Mouse (Mus musculus) forebrain, postnatal 0 days (tissue): ENCODE measurements at regions not wholly inside any gene's neighbourhood (a gene's known extent, or its start where the extent isn't known, plus 50 kb on each side); places are given as distances from the start of the nearest gene placed in this dataset.

ENCODE experiments used
- ATAC-seq: fragments of 200-750 bp; cut with Nextera tagmentation; 2 replicates; pipeline ENCODE4 v1.8.0; 2017; ENCODE audit warnings: mild to moderate bottlenecking, moderate library complexity
- DNase-seq: peaks from one replicate; pipeline ENCODE4 v3.0.0-alpha.2; 2015
- H3K27ac ChIP-seq: fragments of 300-500 bp; sonication (generic); 2 replicates; pipeline ENCODE4 v1.5.1; 2014; ENCODE audit warnings: low read depth, mild to moderate bottlenecking, antibody characterized with exemption, low read length, moderate library complexity, mixed read lengths
- H3K27me3 ChIP-seq: fragments of 300-500 bp; sonication (generic); 2 replicates; pipeline ENCODE4 v1.6.1; 2014; ENCODE audit warnings: mild to moderate bottlenecking, low read length, mixed read lengths; ENCODE audit not compliant: insufficient read depth
- H3K36me3 ChIP-seq: fragments of 300-500 bp; sonication (generic); 2 replicates; pipeline ENCODE4 v1.6.1; 2014; ENCODE audit warnings: mild to moderate bottlenecking, moderate library complexity; ENCODE audit not compliant: insufficient read depth
- H3K4me1 ChIP-seq: fragments of 300-500 bp; sonication (generic); 2 replicates; pipeline ENCODE4 v1.6.1; 2014; ENCODE audit warnings: antibody characterized with exemption; ENCODE audit not compliant: insufficient read depth
- H3K4me2 ChIP-seq: fragments of 300-500 bp; sonication (generic); 2 replicates; pipeline ENCODE4 v1.6.1; 2014; ENCODE audit warnings: low read depth, mild to moderate bottlenecking, moderate library complexity
- H3K4me3 ChIP-seq: fragments of 300-500 bp; sonication (generic); 2 replicates; pipeline ENCODE4 v1.5.1; 2014; ENCODE audit warnings: low read depth, low read length, mixed read lengths
- H3K9ac ChIP-seq: fragments of 300-500 bp; sonication (generic); 2 replicates; pipeline ENCODE4 v1.6.1; 2014; ENCODE audit warnings: mild to moderate bottlenecking
- H3K9me3 ChIP-seq: fragments of 300-500 bp; sonication (generic); 2 replicates; pipeline ENCODE4 v1.6.1; 2016; ENCODE audit warnings: low read length
- CTCF ChIP-seq: sonication (generic); IDR thresholded peaks from 2 replicates; pipeline ENCODE4 v1.5.1; 2016; ENCODE audit warnings: antibody characterized with exemption, control low read depth, low read depth
- WGBS: fragments of 180-500 bp; shearing (Covaris S2); extraction: QIAGEN DNeasy Blood & Tissue Kit; methylation state at CpG from one replicate; pipeline ENCODE4 v1.1.7; 2014; 5-methylcytosine and 5-hydroxymethylcytosine counted together

- Histone ChIP-seq H3K27me3 (no peaks in the 10 kb centered on the region), H3K4me3 (no peak overlapping the region), H3K4me2 (no peak overlapping the region), H3K9me3 (no peaks in the 10 kb centered on the region), H3K27ac (no peak overlapping the region), H3K9ac (no peak overlapping the region), H3K4me1 (no peaks in the 10 kb centered on the region), H3K36me3 (no peaks in the 10 kb centered on the region)
- ATAC-seq (no peak), DNase-seq (no peak)
- no peak for TF ChIP-seq CTCF
- WGBS = 40% methylated on average over 5 of the region's 5 CpGs
These were observed 151.8 kb downstream of the Cyp26b1 start for GRCm38 (mm10) chr6:84441721-84442480.

- H3K9ac ChIP-seq = no peak overlapping the region
- ATAC-seq (no peak), DNase-seq (no peak)
- WGBS = 78% methylated on average over 1 of the region's 1 CpGs
- H3K27me3 ChIP-seq = no peaks in the 10 kb centered on the region
- H3K27ac ChIP-seq = no peak overlapping the region
- H3K4me3 ChIP-seq = no peak overlapping the region
- H3K4me2 ChIP-seq = no peak overlapping the region
- H3K4me1 ChIP-seq = no peaks in the 10 kb centered on the region
- no peaks in the 10 kb centered on the region for H3K9me3 ChIP-seq
- H3K36me3 ChIP-seq = no peaks in the 10 kb centered on the region
- no peak for TF ChIP-seq CTCF
These were observed 157.0 kb downstream of the Cyp26b1 start for GRCm38 (mm10) chr6:84436716-84437115.

GRCm38 (mm10) chr6:84434532-84434931, 159.2 kb downstream of the Cyp26b1 start:
- no peak overlapping the region for H3K27ac ChIP-seq
- WGBS = 91% methylated on average over 6 of the region's 6 CpGs
- no peaks in the 10 kb centered on the region for H3K4me1 ChIP-seq
- no peaks in the 10 kb centered on the region for H3K9me3 ChIP-seq
- no peak overlapping the region for H3K9ac ChIP-seq
- H3K4me3 ChIP-seq = no peak overlapping the region
- ATAC-seq (no peak), DNase-seq (no peak)
- no peaks in the 10 kb centered on the region for H3K27me3 ChIP-seq
- no peak overlapping the region for H3K4me2 ChIP-seq
- H3K36me3 ChIP-seq = no peaks in the 10 kb centered on the region
- no peak for TF ChIP-seq CTCF

GRCm38 (mm10) chr6:84431622-84431955, 162.1 kb downstream of the Cyp26b1 start:
- ATAC-seq (no peak), DNase-seq (no peak)
- no peak overlapping the region for H3K9ac ChIP-seq
- no peaks in the 10 kb centered on the region for H3K9me3 ChIP-seq
- H3K4me2 ChIP-seq = no peak overlapping the region
- no peak overlapping the region for H3K4me3 ChIP-seq
- H3K4me1 ChIP-seq = no peaks in the 10 kb centered on the region
- no peak for TF ChIP-seq CTCF
- 73% methylated on average over 2 of the region's 2 CpGs for WGBS
- H3K36me3 ChIP-seq = no peaks in the 10 kb centered on the region
- H3K27ac ChIP-seq = no peak overlapping the region
- no peaks in the 10 kb centered on the region for H3K27me3 ChIP-seq

GRCm38 (mm10) chr6:84430925-84431621, 162.6 kb downstream of the Cyp26b1 start:
- H3K9me3 ChIP-seq = no peaks in the 10 kb centered on the region
- H3K4me3 ChIP-seq = no peak overlapping the region
- H3K27ac ChIP-seq = no peak overlapping the region
- 54% methylated on average over 12 of the region's 12 CpGs for WGBS
- H3K27me3 ChIP-seq = no peaks in the 10 kb centered on the region
- H3K4me1 ChIP-seq = no peaks in the 10 kb centered on the region
- no peak overlapping the region for H3K4me2 ChIP-seq
- no peak for TF ChIP-seq CTCF
- H3K36me3 ChIP-seq = no peaks in the 10 kb centered on the region
- H3K9ac ChIP-seq = no peak overlapping the region
- ATAC-seq (peak; percentile 54; the same call in 1 of the 2 replicates), DNase-seq (no peak)

GRCm38 (mm10) chr6:84430146-84430545, 163.6 kb downstream of the Cyp26b1 start:
- Histone ChIP-seq H3K9ac (no peak overlapping the region), H3K4me1 (no peaks in the 10 kb centered on the region), H3K36me3 (no peaks in the 10 kb centered on the region), H3K4me2 (no peak overlapping the region), H3K27ac (no peak overlapping the region), H3K27me3 (no peaks in the 10 kb centered on the region), H3K9me3 (no peaks in the 10 kb centered on the region), H3K4me3 (no peak overlapping the region)
- WGBS = 60% methylated on average over 4 of the region's 4 CpGs
- no peak for TF ChIP-seq CTCF
- DNase-seq (no peak), ATAC-seq (no peak)

GRCm38 (mm10) chr6:84429247-84429646, 164.5 kb downstream of the Cyp26b1 start:
- no peak for TF ChIP-seq CTCF
- Histone ChIP-seq H3K9ac (no peak overlapping the region), H3K27ac (no peak overlapping the region), H3K4me2 (no peak overlapping the region), H3K36me3 (no peaks in the 10 kb centered on the region), H3K27me3 (no peaks in the 10 kb centered on the region), H3K9me3 (no peaks in the 10 kb centered on the region), H3K4me1 (no peaks in the 10 kb centered on the region), H3K4me3 (no peak overlapping the region)
- WGBS = 66% methylated on average over 8 of the region's 8 CpGs
- ATAC-seq (peak; percentile 61), DNase-seq (peak; percentile 63)
